Mouse (Mus musculus) lung, postnatal 0 days (tissue): ENCODE measurements around the gene Hs3st6. TPM values are rescaled to one million over a fixed set of nuclear protein-coding genes. Genes with fewer than 3 reads are reported as not detected.

Experiments
- ATAC-seq: fragments of 200-750 bp; cut with Nextera tagmentation; 2 replicates; pipeline ENCODE4 v1.8.0; 2017; ENCODE audit warnings: moderate library complexity
- DNase-seq: peaks from one replicate; pipeline ENCODE4 v3.0.0-alpha.2; 2016; ENCODE audit warnings: low spot score
- H3K27ac ChIP-seq: fragments of 300-500 bp; sonication (generic); 2 replicates; pipeline ENCODE4 v1.5.1; 2014; ENCODE audit warnings: antibody characterized with exemption, mild to moderate bottlenecking, low read length, mixed read lengths
- H3K27me3 ChIP-seq: fragments of 300-500 bp; sonication (generic); replicated peaks from 2 replicates; pipeline ENCODE4 v1.6.1; 2014; ENCODE audit warnings: low read length, mixed read lengths; ENCODE audit not compliant: insufficient read depth
- H3K36me3 ChIP-seq: fragments of 300-500 bp; sonication (generic); 2 replicates; pipeline ENCODE4 v1.6.1; 2014; ENCODE audit warnings: low read length, mixed read lengths; ENCODE audit not compliant: insufficient read depth
- H3K4me1 ChIP-seq: fragments of 300-500 bp; sonication (generic); 2 replicates; pipeline ENCODE4 v1.6.1; 2014; ENCODE audit warnings: antibody characterized with exemption, low read depth, low read length, mixed read lengths; ENCODE audit not compliant: insufficient read depth
- H3K4me2 ChIP-seq: fragments of 300-500 bp; sonication (generic); replicated peaks from 2 replicates; pipeline ENCODE4 v1.6.1; 2014; ENCODE audit warnings: low read depth, mild to moderate bottlenecking, low read length, moderate library complexity, mixed read lengths
- H3K4me3 ChIP-seq: fragments of 300-500 bp; sonication (generic); 2 replicates; pipeline ENCODE4 v1.5.1; 2014; ENCODE audit warnings: low read depth, low read length
- H3K9ac ChIP-seq: fragments of 300-500 bp; sonication (generic); replicated peaks from 2 replicates; pipeline ENCODE4 v1.6.1; 2014; ENCODE audit warnings: low read depth, mild to moderate bottlenecking
- H3K9me3 ChIP-seq: fragments of 300-500 bp; sonication (generic); 2 replicates; pipeline ENCODE4 v1.6.1; 2016; ENCODE audit warnings: low read length, mixed read lengths
- CTCF ChIP-seq: IDR thresholded peaks from 2 replicates; pipeline ENCODE4 v1.5.1; 2016; ENCODE audit warnings: antibody characterized with exemption, mild to moderate bottlenecking
- EP300 ChIP-seq: IDR thresholded peaks from 2 replicates; pipeline ENCODE4 v1.6.1; 2016; ENCODE audit warnings: antibody characterized with exemption, mild to moderate bottlenecking, control low read depth
- WGBS: fragments of 180-500 bp; shearing (Covaris S2); extraction: QIAGEN DNeasy Blood & Tissue Kit; methylation state at CpG from one replicate; pipeline ENCODE4 v1.1.7; 2014; 5-methylcytosine and 5-hydroxymethylcytosine counted together
- polyA plus RNA-seq: library from polyadenylated mRNA; unstranded; fragments of >200 nt; fragmentation: Nextera tagmentation; extraction: Ambion mirVana; gene quantifications from 2 replicates; pipeline ENCODE4 v1.2.1, GENCODE M21; 2015

The Hs3st6 gene
- polyA plus RNA-seq, 1 experiment from 2014 or later, result 2.8 TPM

DNA sequence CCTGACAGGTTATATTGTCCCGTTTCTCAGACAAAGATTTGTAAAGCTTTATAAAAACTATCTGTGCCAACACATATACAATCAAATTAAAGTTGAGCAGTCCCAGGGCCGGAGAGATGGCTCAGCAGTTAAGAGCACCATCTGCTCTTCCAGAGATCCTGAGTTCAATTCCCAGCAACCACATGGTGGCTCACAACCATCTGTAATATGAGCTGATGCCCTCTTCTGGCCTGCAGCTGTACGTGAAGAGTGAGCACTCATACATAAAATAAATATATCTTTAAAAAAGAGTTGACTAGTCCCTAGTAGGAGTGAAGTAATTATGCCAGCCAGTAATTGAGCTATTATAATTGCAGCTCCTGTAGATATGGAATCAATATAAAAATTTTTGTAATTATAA is 47.7 kb downstream of the Hs3st6 start:
- WGBS, result 47% methylated on average over 3 of the region's 3 CpGs
- no peaks in the 10 kb centered on the region for H3K9me3 ChIP-seq

DNA sequence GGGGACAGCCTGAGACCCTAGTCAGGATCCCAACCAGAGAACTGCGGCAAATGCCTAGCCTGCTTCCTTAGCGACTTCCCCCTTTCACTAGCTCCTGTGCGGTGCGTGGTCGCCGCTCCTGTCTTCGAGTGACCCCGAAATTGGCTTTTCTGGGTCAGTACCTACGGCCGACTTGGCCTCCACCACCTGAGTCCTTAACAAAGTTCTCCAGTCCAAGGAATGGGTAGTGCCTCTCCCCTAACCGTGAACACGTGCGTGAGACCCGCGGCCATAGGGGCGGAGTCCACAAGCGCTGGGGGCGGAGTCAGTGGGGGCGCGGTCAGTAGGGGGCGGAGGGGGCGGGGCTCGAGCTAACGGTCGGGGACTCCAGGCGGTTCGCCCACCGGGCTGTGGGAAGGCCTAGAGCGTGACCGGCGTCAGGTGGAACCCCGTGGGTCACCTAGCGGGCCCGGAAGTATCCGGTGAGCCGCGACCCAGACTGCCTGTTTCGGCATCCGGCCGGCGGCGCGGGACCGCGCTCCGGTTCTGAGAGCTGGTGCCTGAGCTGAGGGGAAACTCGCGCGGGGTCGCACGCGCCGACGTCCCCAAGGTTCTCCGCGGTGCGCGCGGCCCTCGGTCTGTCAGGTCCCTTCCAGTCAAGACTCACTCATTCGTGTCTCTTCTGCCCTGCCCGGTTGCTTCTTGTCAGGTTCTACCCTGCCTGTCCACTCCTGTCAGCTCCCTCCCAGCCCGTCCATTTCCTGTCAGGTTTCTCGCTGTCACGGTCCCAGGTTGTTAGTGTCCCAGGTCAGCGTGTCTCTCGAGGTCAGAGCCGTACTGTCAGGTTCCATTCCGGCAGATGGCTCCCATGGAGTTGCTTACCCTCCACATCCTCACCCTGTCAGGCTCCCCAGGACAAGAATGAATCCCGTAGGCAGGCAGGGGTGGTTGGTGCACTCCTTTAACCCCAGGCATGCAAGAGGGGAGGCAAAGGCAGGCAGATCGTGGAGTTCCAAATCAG is 51.5 kb downstream of the Hs3st6 start, which contains the start of gene Meiob:
Gene Meiob (plus strand): TSS at position 338 of the 1,000 bp plus-strand sequence.
- H3K27ac ChIP-seq, result no peak within 1 kb of the TSS
- no peaks in the 10 kb centered on the region for H3K9me3 ChIP-seq
- no peak for TF ChIP-seq EP300
- no peak for TF ChIP-seq CTCF
- peak within 1 kb of the TSS; percentile 92 for H3K4me2 ChIP-seq
- no peaks in the 10 kb centered on the region for H3K36me3 ChIP-seq
- peak; percentile 80 for ATAC-seq
- H3K9ac ChIP-seq, result 0 out of 2 replicates have a peak within 1 kb of the TSS, but pooled peaks have one; percentile 12
- peaks cover 4% of the 10 kb centered on the region; the same call in 1 of the 2 replicates for H3K4me1 ChIP-seq
- peak within 1 kb of the TSS; percentile 61 for H3K4me3 ChIP-seq
- WGBS, result 1% methylated on average over 48 of the region's 71 CpGs
- DNase-seq, result peak; percentile 61
- H3K27me3 ChIP-seq, result peaks cover 11% of the 10 kb centered on the region

More for the DNA sequence above, 47.7 kb downstream of the Hs3st6 start:
- no peak overlapping the region for H3K9ac ChIP-seq
- peaks cover 4% of the 10 kb centered on the region; the same call in 1 of the 2 replicates for H3K4me1 ChIP-seq
- peaks cover 11% of the 10 kb centered on the region for H3K27me3 ChIP-seq
- TF ChIP-seq CTCF, result no peak
- TF ChIP-seq EP300, result no peak
- ATAC-seq, result no peak
- DNase-seq, result no peak
- no peak overlapping the region for H3K27ac ChIP-seq
- H3K4me3 ChIP-seq, result no peak overlapping the region
- H3K36me3 ChIP-seq, result no peaks in the 10 kb centered on the region
- H3K4me2 ChIP-seq, result no peak overlapping the region

Other genes starting within 250 kb of the Hs3st6 start
- 65.3 and 66.8 TPM in 2 replicates for gene Traf7, start 225.1 kb upstream of the Hs3st6 start, polyA plus RNA-seq
- 1.2 and 1.3 TPM in 2 replicates for gene Rab26, start 218.8 kb upstream of the Hs3st6 start, polyA plus RNA-seq
- 26.3 and 27.4 TPM in 2 replicates for gene Pkd1, start 203.2 kb upstream of the Hs3st6 start, polyA plus RNA-seq
- 31.7 and 32.8 TPM in 2 replicates for gene Tsc2, start 120.4 kb upstream of the Hs3st6 start, polyA plus RNA-seq
- gene Nthl1, start 120.3 kb upstream of the Hs3st6 start, polyA plus RNA-seq, result 13.6 and 13.8 TPM in 2 replicates
- gene Slc9a3r2, start 102.7 kb upstream of the Hs3st6 start, polyA plus RNA-seq, result 316 and 341 TPM in 2 replicates
- gene Npw, start 94.5 kb upstream of the Hs3st6 start, polyA plus RNA-seq, result 8.6 and 10.3 TPM in 2 replicates
- 10.5 and 11.9 TPM in 2 replicates for gene Zfp598, start 83.3 kb upstream of the Hs3st6 start, polyA plus RNA-seq
- gene Syngr3, start 63.0 kb upstream of the Hs3st6 start, polyA plus RNA-seq, result 0.19 and 0.33 TPM in 2 replicates
- gene Gfer, start 56.8 kb upstream of the Hs3st6 start, polyA plus RNA-seq, result 26.1 and 29.0 TPM in 2 replicates
- gene Noxo1, start 56.8 kb upstream of the Hs3st6 start, polyA plus RNA-seq, result 5.0 and 5.3 TPM in 2 replicates
- 26.8 and 33.4 TPM in 2 replicates for gene Tbl3, start 45.3 kb upstream of the Hs3st6 start, polyA plus RNA-seq
- not detected in 2 replicates for gene Rnf151, start 34.9 kb upstream of the Hs3st6 start, polyA plus RNA-seq
- gene Rps2, start 34.9 kb upstream of the Hs3st6 start, polyA plus RNA-seq, result 755 and 834 TPM in 2 replicates
- 205 and 206 TPM in 2 replicates for gene Ndufb10, start 28.5 kb upstream of the Hs3st6 start, polyA plus RNA-seq
- gene Rpl3l, start 25.2 kb upstream of the Hs3st6 start, polyA plus RNA-seq, result 0.19 and 0.31 TPM in 2 replicates
- 59.8 and 61.0 TPM in 2 replicates for gene Msrb1, start 16.3 kb upstream of the Hs3st6 start, polyA plus RNA-seq
- 0.11 TPM in 1 of 2 replicates, not detected in the other for gene Meiob, start 51.3 kb downstream of the Hs3st6 start, polyA plus RNA-seq
- 54.5 and 56.8 TPM in 2 replicates for gene Hagh, start 87.2 kb downstream of the Hs3st6 start, polyA plus RNA-seq
- gene Fahd1, start 97.4 kb downstream of the Hs3st6 start, polyA plus RNA-seq, result 16.7 and 18.3 TPM in 2 replicates
- 4.5 and 4.8 TPM in 2 replicates for gene Igfals, start 113.0 kb downstream of the Hs3st6 start, polyA plus RNA-seq
- 41.3 and 51.3 TPM in 2 replicates for gene Nubp2, start 133.4 kb downstream of the Hs3st6 start, polyA plus RNA-seq
- gene Spsb3, start 133.7 kb downstream of the Hs3st6 start, polyA plus RNA-seq, result 40.2 and 45.4 TPM in 2 replicates
- 17.3 and 17.5 TPM in 2 replicates for gene Eme2, start 142.1 kb downstream of the Hs3st6 start, polyA plus RNA-seq
- 81.6 and 90.7 TPM in 2 replicates for gene Mrps34, start 142.1 kb downstream of the Hs3st6 start, polyA plus RNA-seq
- gene Nme3, start 143.5 kb downstream of the Hs3st6 start, polyA plus RNA-seq, result 44.3 and 44.7 TPM in 2 replicates
- 9.7 and 11.1 TPM in 2 replicates for gene Mapk8ip3, start 184.0 kb downstream of the Hs3st6 start, polyA plus RNA-seq
- 21.9 and 27.1 TPM in 2 replicates for gene Jpt2, start 207.7 kb downstream of the Hs3st6 start, polyA plus RNA-seq